Mouse (Mus musculus): ENCODE data around the gene Gpx3. TPM values are rescaled to one million over a fixed set of nuclear protein-coding genes. Genes with fewer than 3 reads are reported as not detected.

The Gpx3 gene
- total and polyA plus RNA-seq, 2 experiments from 2014 or later = 28.5 to 78.0 TPM

- ATAC-seq = no peak
- H3K9ac ChIP-seq (replicated peaks; ENCODE audit: low read length) = no peak overlapping the region
- WGBS = 92% methylated on average over 7 of the region's 7 CpGs
- H3K27ac ChIP-seq = no peak overlapping the region
- H3K27me3 ChIP-seq (ENCODE audit: insufficient read depth, low read length) = no peaks in the 10 kb centered on the region
- no peak for TF ChIP-seq CTCF (IDR thresholded peaks at IDR 0.05; ENCODE audit: low read depth)
- DNase-seq (ENCODE audit: low spot score) = no peak
- peaks cover 16% of the 10 kb centered on the region; the same call in 1 of the 2 replicates for H3K36me3 ChIP-seq (ENCODE audit: insufficient read depth, low read length)
- H3K4me3 ChIP-seq (ENCODE audit: low read length) = no peak overlapping the region
- H3K9me3 ChIP-seq (ENCODE audit: low read length) = no peaks in the 10 kb centered on the region
- no peaks in the 10 kb centered on the region for H3K4me1 ChIP-seq (ENCODE audit: insufficient read depth, low read length)
- no peak overlapping the region for H3K4me2 ChIP-seq (ENCODE audit: low read depth, low read length)
Observed at GRCm38 (mm10) chr11:54911671-54912502, 9.6 kb downstream of the Gpx3 start.

DNA sequence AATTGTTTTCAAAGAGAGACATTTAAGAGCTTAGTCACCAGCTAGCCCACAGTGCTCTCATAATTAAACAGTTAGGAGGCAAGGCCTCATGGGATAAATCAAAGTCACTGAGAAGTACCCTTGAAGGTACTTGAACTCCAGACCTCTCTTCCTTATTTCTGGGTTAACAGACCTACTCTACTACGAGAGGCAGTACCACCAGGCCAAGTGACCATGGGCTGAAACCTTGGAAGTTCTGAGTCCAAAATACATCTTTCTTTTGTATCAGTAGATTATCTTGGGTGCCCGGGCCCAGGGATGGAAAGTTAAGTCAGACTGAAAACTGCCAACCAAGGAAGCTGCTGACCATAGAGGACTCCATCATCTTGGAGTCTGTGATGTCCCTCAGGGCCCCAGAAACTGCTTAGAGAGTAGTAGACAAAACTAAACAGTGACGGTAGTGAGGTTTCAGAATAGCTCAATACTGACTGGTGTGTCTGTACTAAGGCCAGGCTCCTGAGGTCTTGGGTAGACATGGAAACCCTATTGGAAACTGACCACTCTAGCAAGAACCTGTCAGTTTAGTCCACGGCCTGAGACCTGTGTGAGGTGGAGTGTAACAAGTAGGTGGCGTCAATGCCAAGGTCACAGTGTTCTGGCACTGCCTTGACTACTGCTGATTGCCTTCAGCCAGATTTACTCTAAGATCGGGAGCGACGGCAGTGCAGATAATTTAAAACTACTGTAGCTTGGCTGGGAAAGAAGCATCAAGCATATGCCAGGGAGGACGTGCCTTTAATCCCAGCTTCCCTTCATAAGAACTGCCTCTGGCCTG, 10.5 kb downstream of the Gpx3 start:
- Histone ChIP-seq H3K4me3 (ENCODE audit: low read length) (no peak overlapping the region), H3K27me3 (ENCODE audit: insufficient read depth, low read length) (no peaks in the 10 kb centered on the region), H3K27ac (no peak overlapping the region), H3K4me2 (ENCODE audit: low read depth, low read length) (no peak overlapping the region), H3K9me3 (ENCODE audit: low read length) (no peaks in the 10 kb centered on the region), H3K4me1 (ENCODE audit: insufficient read depth, low read length) (no peaks in the 10 kb centered on the region), H3K36me3 (ENCODE audit: insufficient read depth, low read length) (peaks cover 24% of the 10 kb centered on the region; the same call in 1 of the 2 replicates), H3K9ac (replicated peaks; ENCODE audit: low read length) (no peak overlapping the region)
- 83% methylated on average over 9 of the region's 9 CpGs for WGBS
- TF ChIP-seq CTCF (IDR thresholded peaks at IDR 0.05; ENCODE audit: low read depth) = no peak
- DNase-seq (ENCODE audit: low spot score) (no peak), ATAC-seq (no peak)

DNA sequence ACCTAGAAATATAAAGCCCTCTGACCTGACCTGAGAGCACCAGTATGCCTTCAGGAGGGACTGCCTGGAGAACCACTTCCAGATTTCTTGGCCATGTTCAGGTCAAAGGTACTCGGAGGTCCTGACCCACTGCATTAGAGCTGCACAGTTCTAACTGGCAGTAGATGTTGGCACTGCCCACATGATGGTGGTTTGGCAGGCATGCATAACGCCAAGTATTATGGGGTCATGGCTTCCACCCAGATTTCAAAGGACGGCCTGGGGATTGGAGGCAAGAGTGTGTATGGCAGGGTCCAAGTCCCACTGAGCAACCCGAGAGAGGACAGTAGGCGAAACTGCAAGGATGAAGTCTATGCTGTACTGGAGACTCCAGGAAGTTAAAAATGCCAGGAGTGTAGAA, 11.6 kb downstream of the Gpx3 start:
- H3K4me2 ChIP-seq (ENCODE audit: low read depth, low read length) = no peak overlapping the region
- no peak for TF ChIP-seq CTCF (IDR thresholded peaks at IDR 0.05; ENCODE audit: low read depth)
- H3K4me1 ChIP-seq (ENCODE audit: insufficient read depth, low read length) = no peaks in the 10 kb centered on the region
- ATAC-seq (no peak), DNase-seq (ENCODE audit: low spot score) (no peak)
- H3K9me3 ChIP-seq (ENCODE audit: low read length) = no peaks in the 10 kb centered on the region
- WGBS = 88% methylated on average over 5 of the region's 5 CpGs
- H3K27ac ChIP-seq = no peak overlapping the region
- no peaks in the 10 kb centered on the region for H3K27me3 ChIP-seq (ENCODE audit: insufficient read depth, low read length)
- peaks cover 32% of the 10 kb centered on the region for H3K36me3 ChIP-seq (ENCODE audit: insufficient read depth, low read length)
- no peak overlapping the region for H3K9ac ChIP-seq (replicated peaks; ENCODE audit: low read length)
- no peak overlapping the region for H3K4me3 ChIP-seq (ENCODE audit: low read length)

DNA sequence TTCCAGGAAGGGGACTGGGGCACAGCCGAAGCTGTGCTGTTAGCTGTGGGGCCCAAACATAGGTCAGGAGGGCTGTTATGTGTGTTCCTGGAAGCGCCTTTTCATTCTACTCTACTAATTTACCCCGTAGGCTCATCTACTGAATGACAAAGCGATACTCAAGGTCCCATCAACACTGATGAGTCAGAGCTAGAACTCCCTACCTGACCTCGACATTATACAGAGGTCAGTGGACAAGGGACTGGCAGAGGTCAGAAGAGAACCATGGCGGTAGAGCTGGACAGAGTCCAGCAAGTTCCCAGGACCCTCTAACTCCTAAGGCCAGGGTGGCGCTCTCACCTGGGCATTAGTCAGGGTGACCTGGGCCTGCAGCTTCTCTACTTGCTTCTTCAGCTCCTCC, 15.2 kb downstream of the Gpx3 start:
- Histone ChIP-seq H3K27ac (no peak overlapping the region), H3K4me2 (ENCODE audit: low read depth, low read length) (no peak overlapping the region), H3K9me3 (ENCODE audit: low read length) (no peaks in the 10 kb centered on the region), H3K36me3 (ENCODE audit: insufficient read depth, low read length) (peaks cover 36% of the 10 kb centered on the region), H3K4me3 (ENCODE audit: low read length) (no peak overlapping the region), H3K9ac (replicated peaks; ENCODE audit: low read length) (no peak overlapping the region), H3K4me1 (ENCODE audit: insufficient read depth, low read length) (no peaks in the 10 kb centered on the region), H3K27me3 (ENCODE audit: insufficient read depth, low read length) (no peaks in the 10 kb centered on the region)
- DNase-seq (ENCODE audit: low spot score) (no peak), ATAC-seq (no peak)
- WGBS = 92% methylated on average over 7 of the region's 7 CpGs
- TF ChIP-seq CTCF (IDR thresholded peaks at IDR 0.05; ENCODE audit: low read depth) = no peak

DNA sequence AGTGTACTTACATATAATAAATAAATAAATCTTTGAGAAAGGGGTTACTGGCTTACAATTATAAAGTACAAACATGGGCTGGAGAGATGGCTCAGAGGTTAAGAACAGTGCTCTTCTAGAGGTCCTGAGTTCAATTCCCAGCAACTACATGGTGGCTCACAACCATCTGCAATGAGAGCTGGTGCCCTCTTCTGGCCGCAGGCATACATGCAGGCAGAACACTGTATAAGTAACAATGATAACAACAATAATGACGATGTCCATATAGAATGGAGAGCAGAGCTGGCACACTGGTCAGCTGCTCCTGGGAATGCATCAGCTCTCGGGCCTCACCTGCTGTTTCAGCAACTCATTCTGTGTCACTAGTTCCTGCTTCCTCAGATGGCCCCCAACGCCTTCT, 16.0 kb downstream of the Gpx3 start:
- Histone ChIP-seq H3K4me1 (ENCODE audit: insufficient read depth, low read length) (no peaks in the 10 kb centered on the region), H3K27me3 (ENCODE audit: insufficient read depth, low read length) (no peaks in the 10 kb centered on the region), H3K27ac (no peak overlapping the region), H3K4me2 (ENCODE audit: low read depth, low read length) (no peak overlapping the region), H3K4me3 (ENCODE audit: low read length) (no peak overlapping the region), H3K9ac (replicated peaks; ENCODE audit: low read length) (no peak overlapping the region), H3K36me3 (ENCODE audit: insufficient read depth, low read length) (peaks cover 42% of the 10 kb centered on the region), H3K9me3 (ENCODE audit: low read length) (no peaks in the 10 kb centered on the region)
- TF ChIP-seq CTCF (IDR thresholded peaks at IDR 0.05; ENCODE audit: low read depth) = peak; percentile 42
- WGBS = 93% methylated on average over 4 of the region's 4 CpGs
- DNase-seq (ENCODE audit: low spot score) (no peak), ATAC-seq (no peak)

- Histone ChIP-seq H3K4me2 (ENCODE audit: low read depth, low read length) (no peak overlapping the region), H3K4me3 (ENCODE audit: low read length) (no peak overlapping the region), H3K27me3 (ENCODE audit: insufficient read depth, low read length) (no peaks in the 10 kb centered on the region), H3K9ac (replicated peaks; ENCODE audit: low read length) (no peak overlapping the region), H3K4me1 (ENCODE audit: insufficient read depth, low read length) (no peaks in the 10 kb centered on the region), H3K36me3 (ENCODE audit: insufficient read depth, low read length) (peaks cover 48% of the 10 kb centered on the region), H3K9me3 (ENCODE audit: low read length) (no peaks in the 10 kb centered on the region), H3K27ac (no peak overlapping the region)
- WGBS = 79% methylated on average over 11 of the region's 11 CpGs
- DNase-seq (ENCODE audit: low spot score) = no peak
- no peak for TF ChIP-seq CTCF (IDR thresholded peaks at IDR 0.05; ENCODE audit: low read depth)
- ATAC-seq = no peak
Observed at GRCm38 (mm10) chr11:54920127-54920972, 18.1 kb downstream of the Gpx3 start.

All from hindbrain, postnatal 0 days (tissue).